In genomic region chr2:144166102-144166750, GRCm38 (mm10) we compare ENCODE assay signal across 8 mouse cellular contexts.
DNase-seq lines count a peak whose midpoint lies in the region; ATAC-seq lines count a peak whose summit lies in the region.

No protein-coding gene starts in this region.

- H3K9ac ChIP-seq in forebrain, embryonic 12.5 days: peak overlapping the region; percentile 59
- peak overlapping the region; percentile 39; the same call in 1 of the 2 replicates for H3K9ac ChIP-seq in liver, embryonic 15.5 days

- peak overlapping the region; percentile 49 for H3K4me3 ChIP-seq in forebrain, embryonic 12.5 days (replicated peaks)
- peak overlapping the region; percentile 61 for H3K4me3 ChIP-seq in liver, embryonic 15.5 days (replicated peaks)

- peak; percentile 18 for DNase-seq in embryo, embryonic 9.5 days (ENCODE audit: extremely low spot score)
- DNase-seq in embryo, embryonic 10 days (ENCODE audit: low spot score): no peak
- peak; percentile 76 for DNase-seq in 3T3-L1 (ENCODE audit: low read depth, low spot score)
- DNase-seq in urinary bladder, adult 2 months (ENCODE audit: low spot score): no peak
- no peak for DNase-seq in ovary, adult 18-20 months (ENCODE audit: low spot score)
- no peak for DNase-seq in urinary bladder, postnatal 36 days (ENCODE audit: low spot score in 2 of 2)

- WGBS in forebrain, embryonic 12.5 days: 28% methylated on average over 12 of the region's 12 CpGs
- 30% methylated on average over 12 of the region's 12 CpGs for WGBS in liver, embryonic 15.5 days (ENCODE audit: insufficient replicate concordance)

- ATAC-seq in forebrain, embryonic 12.5 days (ENCODE audit: low FRiP score): no peak
- ATAC-seq in liver, embryonic 15.5 days (ENCODE audit: insufficient read depth): no peak

- H3K9me3 ChIP-seq in forebrain, embryonic 12.5 days: no peaks in the 10 kb centered on the region
- H3K9me3 ChIP-seq in liver, embryonic 15.5 days (replicated peaks): no peaks in the 10 kb centered on the region

- peaks cover 23% of the 10 kb centered on the region for H3K27me3 ChIP-seq in forebrain, embryonic 12.5 days
- peaks cover 26% of the 10 kb centered on the region for H3K27me3 ChIP-seq in liver, embryonic 15.5 days

- no peaks in the 10 kb centered on the region for H3K36me3 ChIP-seq in forebrain, embryonic 12.5 days (replicated peaks)
- H3K36me3 ChIP-seq in liver, embryonic 15.5 days (replicated peaks): no peaks in the 10 kb centered on the region

- peak overlapping the region; percentile 71 for H3K4me2 ChIP-seq in forebrain, embryonic 12.5 days
- peak overlapping the region; percentile 62 for H3K4me2 ChIP-seq in liver, embryonic 15.5 days

- peaks cover 23% of the 10 kb centered on the region for H3K4me1 ChIP-seq in forebrain, embryonic 12.5 days
- H3K4me1 ChIP-seq in liver, embryonic 15.5 days (replicated peaks): peaks cover 7% of the 10 kb centered on the region

- H3K27ac ChIP-seq in forebrain, embryonic 12.5 days: no peak overlapping the region
- H3K27ac ChIP-seq in liver, embryonic 15.5 days (replicated peaks): peak overlapping the region; percentile 83

Comparison
In these comparisons a context has a peak if more than half of its experiments do, and no peak if none do; other contexts are left out.
1. DNase-seq: peak in embryo, embryonic 9.5 days (single experiment) and 3T3-L1 (single experiment); none in embryo, embryonic 10 days (single experiment), urinary bladder, adult 2 months (single experiment), ovary, adult 18-20 months (single experiment) and urinary bladder, postnatal 36 days (0 of 2).